Mouse (Mus musculus) gastrocnemius, postnatal 36 days (tissue): ENCODE data around the gene Mvp. TPM values are rescaled to one million over a fixed set of nuclear protein-coding genes. Genes with fewer than 3 reads are reported as not detected.
A peak's percentile ranks its signal among the peaks of the same experiment; 100 is the strongest.

Experiments used
- DNase-seq, 2 experiments: peaks; one replicate each; pipeline ENCODE4 v3.0.0; 2022
- intact Hi-C: fragments of 180-260 bp; cut with DNase I; formaldehyde crosslinking; loops from one replicate; pipeline ENCODE4 v1.15.1; 2025
- microRNA-seq, 2 experiments: library from miRNA; unstranded; fragments of <30 nt; microRNA quantifications; one replicate each; pipeline ENCODE4 v1.2.0; 2021
- total RNA-seq, 2 experiments: library from RNA; stranded (reverse); gene quantifications; 2 replicates each; pipeline ENCODE4 v1.2.3; 2021

The Mvp gene
- total RNA-seq, 2 experiments from 2014 or later: 20.3 to 25.7 TPM

- intact Hi-C loops: loop anchor here (5.0 kb wide), 1 partner anchor 141 kb away; no protein-coding TSS in a partner anchor
- DNase-seq: no peak
These were observed 50.7 kb downstream of the Mvp start for GRCm38 (mm10) chr7:126963548-126964286.

GRCm38 (mm10) chr7:126961965-126962364 lies 52.5 kb downstream of the Mvp start:
- no peak for DNase-seq
- intact Hi-C loops: loop anchor here (5.0 kb wide), 1 partner anchor 140 kb away; no protein-coding TSS in a partner anchor

GRCm38 (mm10) chr7:126961095-126961494 lies 53.3 kb downstream of the Mvp start:
- DNase-seq: no peak
- intact Hi-C loops: loop anchor here (5.0 kb wide), 1 partner anchor 139 kb away; no protein-coding TSS in a partner anchor

- intact Hi-C loops: loop anchor here (5.0 kb wide), 1 partner anchor 137 kb away; no protein-coding TSS in a partner anchor
- DNase-seq: no peak
These were observed 54.6 kb downstream of the Mvp start for GRCm38 (mm10) chr7:126959780-126960179.

- no peak for DNase-seq
- intact Hi-C loops: no loop called here
These were observed 59.3 kb downstream of the Mvp start for GRCm38 (mm10) chr7:126955125-126955524.

- intact Hi-C loops: no loop called here
- DNase-seq: no peak
These were observed 61.8 kb downstream of the Mvp start for GRCm38 (mm10) chr7:126952646-126953045.

GRCm38 (mm10) chr7:126951741-126952140 lies 62.7 kb downstream of the Mvp start:
- DNase-seq: no peak
- intact Hi-C loops: no loop called here

GRCm38 (mm10) chr7:126950647-126951615 lies 63.5 kb downstream of the Mvp start:
- DNase-seq: no peak
- intact Hi-C loops: no loop called here

- peak; percentile 80 to 85 for DNase-seq
- intact Hi-C loops: loop anchor here (5.0 kb wide), 1 partner anchor 118 kb away; the partner anchor contains the start of gene 4930451I11Rik
These were observed 64.4 kb downstream of the Mvp start, which contains the start of gene Sez6l2 for GRCm38 (mm10) chr7:126949793-126950646. Gene Sez6l2 (plus strand): TSS chr7:126950563.

GRCm38 (mm10) chr7:126949403-126949792 lies 65.0 kb downstream of the Mvp start, which contains the start of gene Asphd1:
Gene Asphd1 (minus strand): TSS chr7:126949582.
- DNase-seq: no peak
- intact Hi-C loops: loop anchor here (5.0 kb wide), 1 partner anchor 117 kb away; the partner anchor contains the start of gene 4930451I11Rik

- intact Hi-C loops: loop anchor here (5.0 kb wide), 1 partner anchor 116 kb away; the partner anchor contains the start of gene 4930451I11Rik
- DNase-seq: no peak
These were observed 65.8 kb downstream of the Mvp start for GRCm38 (mm10) chr7:126948626-126949025.

- intact Hi-C loops: loop anchor here (5.0 kb wide), 1 partner anchor 114 kb away; the partner anchor contains the start of gene 4930451I11Rik
- DNase-seq: no peak
These were observed 67.9 kb downstream of the Mvp start for GRCm38 (mm10) chr7:126946530-126946929.

GRCm38 (mm10) chr7:126941801-126942200 lies 72.6 kb downstream of the Mvp start:
- no peak for DNase-seq
- intact Hi-C loops: no loop called here

- no peak for DNase-seq
- intact Hi-C loops: no loop called here
These were observed 73.2 kb downstream of the Mvp start for GRCm38 (mm10) chr7:126941171-126941570.

Small RNA genes lying within 50 kb of the gene (microRNA-seq; reads per million reads assigned to microRNA genes)
- 0 reads per million in 2 experiments for gene Gm44343

Other genes with a start within 250 kb of the Mvp start
- gene Gdpd3, start 248.3 kb downstream of the Mvp start, total RNA-seq: 1 to 10 TPM in 1 of 2 experiments, under 1 TPM in 1; 0.99 to 1.8 TPM
- 10 to 100 TPM; 77.7 to 97.4 TPM for gene Ypel3, start 237.7 kb downstream of the Mvp start, total RNA-seq
- under 1 TPM; 0.28 to 0.30 TPM for gene Tbx6, start 233.1 kb downstream of the Mvp start, total RNA-seq
- 10 to 100 TPM; 21.6 to 22.4 TPM for gene Ppp4c, start 222.1 kb downstream of the Mvp start, total RNA-seq
- 10 to 100 TPM; 55.8 to 67.4 TPM for gene Fam57b, start 217.0 kb downstream of the Mvp start, total RNA-seq
- not detected for gene 4930451I11Rik, start 183.0 kb downstream of the Mvp start, total RNA-seq
- gene Doc2a, start 167.2 kb downstream of the Mvp start, total RNA-seq: not detected
- gene Hirip3, start 152.6 kb downstream of the Mvp start, total RNA-seq: 1 to 10 TPM; 3.7 to 7.8 TPM
- 10 to 100 TPM; 10.3 to 12.6 TPM for gene Ino80e, start 152.2 kb downstream of the Mvp start, total RNA-seq
- 10 to 100 TPM; 18.3 to 21.7 TPM for gene Taok2, start 129.9 kb downstream of the Mvp start, total RNA-seq
- 1 to 10 TPM; 9.1 to 9.3 TPM for gene Tmem219, start 91.7 kb downstream of the Mvp start, total RNA-seq
- gene Kctd13, start 85.7 kb downstream of the Mvp start, total RNA-seq: 1 to 10 TPM; 1.4 to 1.6 TPM
- gene Asphd1, start 65.0 kb downstream of the Mvp start, total RNA-seq: not detected
- 1 to 10 TPM; 1.5 to 2.3 TPM for gene Sez6l2, start 64.1 kb downstream of the Mvp start, total RNA-seq
- 10 to 100 TPM; 28.0 to 37.2 TPM for gene Cdipt, start 38.7 kb downstream of the Mvp start, total RNA-seq
- gene Cdiptos, start 38.5 kb downstream of the Mvp start, total RNA-seq: under 1 TPM; 0.43 to 0.44 TPM
- gene Pagr1b, start 1.9 kb upstream of the Mvp start, total RNA-seq: not detected
- gene Pagr1a, start 2.7 kb upstream of the Mvp start, total RNA-seq: 10 to 100 TPM in 1 of 2 experiments, 1 to 10 TPM in 1; 6.1 to 11.4 TPM
- gene Gm42742, start 6.5 kb upstream of the Mvp start, total RNA-seq: 10 to 100 TPM; 12.9 to 16.6 TPM
- under 1 TPM; 0.20 to 0.92 TPM for gene Prrt2, start 6.6 kb upstream of the Mvp start, total RNA-seq
- gene Maz, start 12.4 kb upstream of the Mvp start, total RNA-seq: 10 to 100 TPM; 69.8 to 76.4 TPM
- gene Kif22, start 27.9 kb upstream of the Mvp start, total RNA-seq: 1 to 10 TPM in 1 of 2 experiments, under 1 TPM in 1; 0.79 to 1.4 TPM
- not detected for gene Zg16, start 72.7 kb upstream of the Mvp start, total RNA-seq
- under 1 TPM; 0.41 to 0.69 TPM for gene AI467606, start 76.7 kb upstream of the Mvp start, total RNA-seq
- under 1 TPM; 0.15 to 0.76 TPM for gene Qprt, start 107.6 kb upstream of the Mvp start, total RNA-seq
- under 1 TPM; 0.07 to 0.26 TPM for gene Spn, start 123.2 kb upstream of the Mvp start, total RNA-seq
- gene Cd2bp2, start 181.4 kb upstream of the Mvp start, total RNA-seq: 10 to 100 TPM; 24.1 to 28.0 TPM
- gene Tbc1d10b, start 193.8 kb upstream of the Mvp start, total RNA-seq: 10 to 100 TPM; 25.4 to 31.3 TPM
- gene Mylpf, start 194.3 kb upstream of the Mvp start, total RNA-seq: over 10,000 TPM; 37,212 to 46,634 TPM
- 1 to 10 TPM; 3.6 to 4.2 TPM for gene Zfp553, start 218.4 kb upstream of the Mvp start, total RNA-seq
- 1 to 10 TPM; 1.4 to 2.4 TPM for gene Sept1, start 218.5 kb upstream of the Mvp start, total RNA-seq
- gene Zfp771, start 229.7 kb upstream of the Mvp start, total RNA-seq: 10 to 100 TPM; 16.4 to 16.8 TPM
- gene Dctpp1, start 246.1 kb upstream of the Mvp start, total RNA-seq: 10 to 100 TPM; 26.8 to 29.1 TPM